Mouse (Mus musculus) ES-E14 (cell line): ENCODE data around the gene Cysrt1.

Experiments used
- HCFC1 ChIP-seq: IDR thresholded peaks from 2 replicates; pipeline ENCODE4 v1.6.1; 2012; ENCODE audit warnings: low read length, inconsistent platforms, borderline replicate concordance; ENCODE audit not compliant: insufficient read depth
- MAFK ChIP-seq: IDR thresholded peaks from 2 replicates; pipeline ENCODE4 v1.6.1; 2014; ENCODE audit warnings: mild to moderate bottlenecking, low read depth, low read length, inconsistent platforms; ENCODE audit not compliant: insufficient read depth
- ZC3H11A ChIP-seq: IDR thresholded peaks from 2 replicates; pipeline ENCODE4 v1.6.1; 2012; ENCODE audit warnings: low read depth, mild to moderate bottlenecking, inconsistent platforms, low read length, borderline replicate concordance
- ZNF384 ChIP-seq: IDR thresholded peaks from 2 replicates; pipeline ENCODE4 v1.6.1; 2012; ENCODE audit warnings: low read depth, low read length, inconsistent platforms

- TF ChIP-seq HCFC1 (no peak), ZC3H11A (no peak), ZNF384 (no peak), MAFK (no peak)
Measured at GRCm38 (mm10) chr2:25264851-25265250, 22.6 kb upstream of the Cysrt1 start.
